Mouse (Mus musculus): ENCODE measurements around the gene Kalrn.

Kalrn gene

GRCm38 (mm10) chr16:33963509-33963908 is 609.8 kb downstream of the Kalrn start:
- no peak for DNase-seq

- DNase-seq, result no peak
Observed at GRCm38 (mm10) chr16:33954793-33955192, 618.5 kb downstream of the Kalrn start.

GRCm38 (mm10) chr16:33953008-33953407 is 620.3 kb downstream of the Kalrn start:
- DNase-seq, result no peak

- peak; percentile 88 to 93 for DNase-seq
Observed at GRCm38 (mm10) chr16:33950830-33951229, 622.5 kb downstream of the Kalrn start.

GRCm38 (mm10) chr16:33950386-33950785 is 622.9 kb downstream of the Kalrn start:
- no peak for DNase-seq

GRCm38 (mm10) chr16:33947664-33948571 is 625.4 kb downstream of the Kalrn start:
- no peak for DNase-seq

- no peak for DNase-seq
Observed at GRCm38 (mm10) chr16:33946021-33946420, 627.3 kb downstream of the Kalrn start.

- DNase-seq, result no peak
Observed at GRCm38 (mm10) chr16:33944772-33945171, 628.6 kb downstream of the Kalrn start.

GRCm38 (mm10) chr16:33944126-33944525 is 629.2 kb downstream of the Kalrn start:
- DNase-seq, result peak; percentile 48 to 50

- DNase-seq, result no peak
Observed at GRCm38 (mm10) chr16:33943388-33943787, 629.9 kb downstream of the Kalrn start.

- DNase-seq, result no peak
Observed at GRCm38 (mm10) chr16:33942341-33942740, 631.0 kb downstream of the Kalrn start.

GRCm38 (mm10) chr16:33941271-33941781 is 632.0 kb downstream of the Kalrn start:
- DNase-seq, result peak in 1 of 2 experiments; percentile 38

GRCm38 (mm10) chr16:33940095-33940494 is 633.2 kb downstream of the Kalrn start:
- DNase-seq, result peak; percentile 54 to 66

GRCm38 (mm10) chr16:33939636-33940035 is 633.7 kb downstream of the Kalrn start:
- no peak for DNase-seq

- DNase-seq, result no peak
Observed at GRCm38 (mm10) chr16:33939133-33939531, 634.2 kb downstream of the Kalrn start.

- DNase-seq, result no peak
Observed at GRCm38 (mm10) chr16:33938311-33939132, 634.8 kb downstream of the Kalrn start.

GRCm38 (mm10) chr16:33937567-33937966 is 635.8 kb downstream of the Kalrn start:
- DNase-seq, result peak; percentile 88 to 89

GRCm38 (mm10) chr16:33936885-33937284 is 636.4 kb downstream of the Kalrn start:
- DNase-seq, result no peak

GRCm38 (mm10) chr16:33935407-33935785 is 637.9 kb downstream of the Kalrn start:
- no peak for DNase-seq

GRCm38 (mm10) chr16:33934701-33935406 is 638.5 kb downstream of the Kalrn start:
- peak in 1 of 2 experiments; percentile 40 for DNase-seq

GRCm38 (mm10) chr16:33933411-33933810 is 639.9 kb downstream of the Kalrn start:
- DNase-seq, result no peak

- no peak for DNase-seq
Observed at GRCm38 (mm10) chr16:33932126-33932525, 641.2 kb downstream of the Kalrn start.

- DNase-seq, result no peak
Observed at GRCm38 (mm10) chr16:33931682-33932081, 641.6 kb downstream of the Kalrn start.

Measured in cerebellum, postnatal 36 days (tissue).